Mouse (Mus musculus) frontal cortex, postnatal 14 days (tissue): ENCODE data around the gene Cox16.

ENCODE experiments used
- DNase-seq, 2 experiments: peaks; one replicate each; pipeline ENCODE4 v3.0.0; 2022; ENCODE audit warnings: low spot score in 2 of 2

Gene Cox16

DNA sequence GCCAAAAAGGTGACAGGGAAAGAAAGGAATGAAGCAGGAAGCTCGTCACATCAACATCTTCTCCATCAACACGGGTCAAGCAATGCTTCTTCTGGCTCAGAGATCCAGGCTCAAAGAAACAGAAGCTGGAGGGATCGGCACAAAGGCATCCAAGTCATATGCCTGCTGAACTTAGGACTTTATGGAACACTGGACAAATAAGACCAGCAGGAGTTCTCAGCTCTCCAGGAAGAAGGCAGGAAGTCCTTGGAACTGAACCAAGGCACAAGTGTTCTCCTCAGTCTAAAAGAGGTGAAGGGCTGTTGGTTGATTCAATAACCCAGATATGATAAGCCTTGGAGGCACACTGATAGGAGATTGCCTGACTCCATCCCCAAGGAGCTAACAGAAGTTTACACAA is 159.9 kb downstream of the Cox16 start:
- no peak for DNase-seq

DNA sequence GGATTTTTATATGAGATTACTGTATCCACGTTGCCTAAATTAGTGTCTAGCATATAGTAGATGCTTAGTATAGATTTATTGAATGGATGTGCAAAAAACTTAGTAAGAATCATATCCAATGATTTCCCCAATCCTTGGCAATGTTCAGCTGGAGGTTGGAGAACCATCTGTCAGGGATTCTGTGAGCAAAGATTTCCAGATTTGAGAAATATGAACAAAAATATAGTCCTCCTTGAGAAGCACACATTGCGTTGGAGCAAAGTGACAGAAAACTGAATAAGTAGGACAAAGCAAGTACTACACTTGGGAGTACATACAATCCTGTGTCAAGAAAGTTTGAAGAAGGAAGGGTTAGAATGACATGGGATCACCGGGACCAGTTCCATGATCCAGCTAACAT is 160.8 kb downstream of the Cox16 start:
- no peak for DNase-seq

DNA sequence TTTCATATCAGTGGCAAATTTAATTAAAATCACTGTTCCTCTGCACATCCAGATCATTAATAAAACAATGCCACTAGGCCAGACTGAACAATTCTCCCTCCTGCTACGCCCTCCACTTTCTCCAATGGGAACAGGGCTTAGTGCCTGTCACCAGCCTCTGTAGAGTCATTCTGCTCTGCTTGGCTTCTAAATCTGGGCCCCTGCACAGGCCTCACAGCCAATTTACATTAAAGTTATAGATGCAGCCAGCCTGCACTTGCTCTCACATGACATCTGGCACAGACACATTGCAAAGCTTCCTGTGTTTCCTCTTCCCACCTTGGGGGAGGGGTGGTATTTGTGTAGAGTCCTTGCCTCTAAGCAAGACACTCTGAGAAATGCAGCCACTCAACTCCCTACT is 163.9 kb downstream of the Cox16 start:
- no peak for DNase-seq

DNA sequence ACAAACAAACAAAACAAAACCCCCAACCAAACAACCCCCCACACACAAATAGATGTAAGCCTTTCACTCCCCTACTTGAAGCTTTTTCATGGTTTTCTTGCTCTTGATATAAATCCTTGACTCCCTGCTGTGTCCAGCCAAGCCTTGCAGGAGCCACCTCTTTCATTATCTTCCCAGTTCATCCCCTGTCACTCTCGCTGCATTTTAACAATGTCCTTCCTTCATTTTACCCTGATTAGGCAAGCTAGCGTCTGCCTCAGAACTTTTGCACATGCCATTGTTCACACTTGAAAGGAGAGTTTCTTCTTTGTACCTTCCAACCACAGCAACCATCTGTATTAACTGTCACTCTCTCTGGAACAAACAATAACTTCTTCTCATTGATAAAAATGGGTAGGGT is 167.1 kb downstream of the Cox16 start:
- no peak for DNase-seq

DNA sequence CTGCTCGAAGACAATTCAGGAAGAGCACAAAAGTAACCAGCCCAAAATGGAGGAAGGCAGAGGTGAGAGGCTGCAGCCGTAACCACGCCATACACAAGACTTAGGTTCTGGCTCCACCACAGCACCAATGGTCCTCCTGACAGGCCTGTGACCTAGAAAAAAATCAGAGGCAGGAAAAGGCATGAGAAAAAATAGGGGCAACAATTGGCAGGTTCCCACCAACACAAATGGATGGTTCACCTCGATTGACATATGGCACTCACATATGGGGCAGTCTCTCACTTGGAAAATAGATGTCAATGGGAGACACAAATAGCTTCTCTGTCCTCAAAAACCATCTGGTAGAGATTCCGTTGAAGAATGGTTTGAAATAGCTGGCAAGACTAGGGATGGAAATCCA is 169.0 kb downstream of the Cox16 start:
- DNase-seq = no peak
